Mouse (Mus musculus): ENCODE data around the gene Rspo4. TPM values are rescaled to one million over a fixed set of nuclear protein-coding genes. Genes with fewer than 3 reads are reported as not detected.

The Rspo4 gene
- polyA plus RNA-seq, 1 experiment = not detected

GRCm38 (mm10) chr2:151919140-151919539 lies 76.4 kb downstream of the Rspo4 start:
- no peaks in the 10 kb centered on the region for H3K4me1 ChIP-seq (ENCODE audit: control insufficient read depth, insufficient read depth, insufficient read length)
- no peak overlapping the region for H3K27ac ChIP-seq (ENCODE audit: insufficient read depth, low read length)
- H3K27me3 ChIP-seq (ENCODE audit: control insufficient read depth, insufficient read depth, low read length) = no peaks in the 10 kb centered on the region
- no peak overlapping the region for H3K4me3 ChIP-seq (ENCODE audit: extremely low read depth, insufficient read depth, insufficient read length)
- 87% methylated on average over 9 of the region's 9 CpGs for WGBS
- TF ChIP-seq CTCF (IDR thresholded peaks at IDR 0.05; ENCODE audit: extremely low read depth, insufficient read depth, insufficient read length, insufficient replicate concordance) = no peak
- TF ChIP-seq POLR2A (IDR thresholded peaks at IDR 0.05; ENCODE audit: low read depth, low read length) = no peak
- DNase-seq (ENCODE audit: low read depth in 1 of 2, low spot score in 2 of 2) = no peak
- no peaks in the 10 kb centered on the region for H3K36me3 ChIP-seq (ENCODE audit: control insufficient read depth, insufficient read depth, low read length)

GRCm38 (mm10) chr2:151921068-151921467 lies 78.3 kb downstream of the Rspo4 start:
- 84% methylated on average over 8 of the region's 8 CpGs for WGBS
- no peaks in the 10 kb centered on the region for H3K27me3 ChIP-seq (ENCODE audit: control insufficient read depth, insufficient read depth, low read length)

GRCm38 (mm10) chr2:151921596-151921995 lies 78.9 kb downstream of the Rspo4 start:
- no peaks in the 10 kb centered on the region for H3K27me3 ChIP-seq (ENCODE audit: control insufficient read depth, insufficient read depth, low read length)
- no peak for DNase-seq (ENCODE audit: low read depth in 1 of 2, low spot score in 2 of 2)
- H3K27ac ChIP-seq (ENCODE audit: insufficient read depth, low read length) = no peak overlapping the region
- TF ChIP-seq POLR2A (IDR thresholded peaks at IDR 0.05; ENCODE audit: low read depth, low read length) (no peak), CTCF (IDR thresholded peaks at IDR 0.05; ENCODE audit: extremely low read depth, insufficient read depth, insufficient read length, insufficient replicate concordance) (no peak)
- H3K4me3 ChIP-seq (ENCODE audit: extremely low read depth, insufficient read depth, insufficient read length) = no peak overlapping the region
- no peaks in the 10 kb centered on the region for H3K4me1 ChIP-seq (ENCODE audit: control insufficient read depth, insufficient read depth, insufficient read length)
- no peaks in the 10 kb centered on the region for H3K36me3 ChIP-seq (ENCODE audit: control insufficient read depth, insufficient read depth, low read length)
- 74% methylated on average over 4 of the region's 4 CpGs for WGBS

More at GRCm38 (mm10) chr2:151921068-151921467, 78.3 kb downstream of the Rspo4 start:
- no peaks in the 10 kb centered on the region for H3K4me1 ChIP-seq (ENCODE audit: control insufficient read depth, insufficient read depth, insufficient read length)
- H3K4me3 ChIP-seq (ENCODE audit: extremely low read depth, insufficient read depth, insufficient read length) = no peak overlapping the region
- no peak overlapping the region for H3K27ac ChIP-seq (ENCODE audit: insufficient read depth, low read length)
- DNase-seq (ENCODE audit: low read depth in 1 of 2, low spot score in 2 of 2) = no peak
- TF ChIP-seq CTCF (IDR thresholded peaks at IDR 0.05; ENCODE audit: extremely low read depth, insufficient read depth, insufficient read length, insufficient replicate concordance) (no peak), POLR2A (IDR thresholded peaks at IDR 0.05; ENCODE audit: low read depth, low read length) (no peak)
- no peaks in the 10 kb centered on the region for H3K36me3 ChIP-seq (ENCODE audit: control insufficient read depth, insufficient read depth, low read length)

Other genes with a start within 250 kb of the Rspo4 start
- gene Snph, start 210.3 kb upstream of the Rspo4 start, polyA plus RNA-seq (2012; rRNA removed) = 0.20 and 0.65 TPM in 2 replicates
- not detected in 2 replicates for gene Rad21l, start 174.4 kb upstream of the Rspo4 start, polyA plus RNA-seq (2012; rRNA removed)
- 0.06 and 0.11 TPM in 2 replicates for gene Tmem74b, start 140.9 kb upstream of the Rspo4 start, polyA plus RNA-seq (2012; rRNA removed)
- gene Psmf1, start 98.7 kb upstream of the Rspo4 start, polyA plus RNA-seq (2012; rRNA removed) = 39.5 and 43.2 TPM in 2 replicates
- 0.57 and 0.86 TPM in 2 replicates for gene Angpt4, start 68.3 kb downstream of the Rspo4 start, polyA plus RNA-seq (2012; rRNA removed)
- gene Fam110a, start 137.3 kb downstream of the Rspo4 start, polyA plus RNA-seq (2012; rRNA removed) = 9.0 and 10.6 TPM in 2 replicates
- 2.1 and 2.9 TPM in 2 replicates for gene Slc52a3, start 153.6 kb downstream of the Rspo4 start, polyA plus RNA-seq (2012; rRNA removed)
- gene Scrt2, start 238.6 kb downstream of the Rspo4 start, polyA plus RNA-seq (2012; rRNA removed) = not detected in 2 replicates